Mouse (Mus musculus): ENCODE results near the gene Dtnbp1. TPM values are rescaled to one million over a fixed set of nuclear protein-coding genes. Genes with fewer than 3 reads are reported as not detected.

Dtnbp1 gene
- total and polyA plus RNA-seq, 2 experiments from 2014 or later, result 115 to 139 TPM

DNA sequence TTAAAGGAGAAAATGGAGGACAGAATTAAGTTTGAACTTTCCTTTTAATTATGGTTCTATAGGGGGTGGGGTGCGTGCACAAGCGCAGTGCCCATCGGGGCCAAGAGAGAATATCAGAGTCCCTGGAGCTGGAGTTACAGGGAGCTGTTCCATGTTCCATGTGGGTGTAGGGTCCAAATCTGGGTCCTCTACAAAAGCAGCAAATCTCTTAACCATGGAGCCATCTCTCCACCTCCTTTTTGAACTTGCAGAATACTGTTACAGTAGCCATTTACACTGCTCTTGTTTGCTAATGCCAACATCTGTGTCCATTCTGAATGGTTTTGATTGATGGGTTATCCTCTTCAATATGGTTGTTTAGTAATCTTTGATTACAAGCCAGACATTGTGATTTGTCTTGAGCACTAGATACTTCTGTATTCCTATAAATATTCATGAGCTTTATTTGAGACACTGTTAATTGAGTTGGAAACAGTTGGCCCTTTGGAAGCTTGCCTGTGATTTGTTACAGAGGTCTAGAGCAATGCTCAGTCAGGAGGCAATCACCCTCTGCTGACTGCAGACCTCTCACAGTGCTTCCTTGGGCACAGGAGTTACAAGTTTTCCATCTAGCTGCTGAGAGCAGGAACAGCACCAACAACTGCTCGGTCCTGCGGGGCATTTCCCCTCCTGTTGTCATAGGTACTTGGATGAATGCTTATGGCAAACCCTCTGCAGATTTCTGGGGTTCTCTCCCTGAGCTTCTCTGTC, 41.2 kb downstream of the Dtnbp1 start:
- Histone ChIP-seq H3K27me3 (ENCODE audit: insufficient read depth, low read length) (no peaks in the 10 kb centered on the region), H3K27ac (ENCODE audit: low read depth, low read length) (no peak overlapping the region), H3K4me1 (ENCODE audit: insufficient read depth, low read length) (no peaks in the 10 kb centered on the region), H3K4me3 (ENCODE audit: low read depth, low read length) (no peak overlapping the region), H3K36me3 (ENCODE audit: insufficient read depth, low read length) (0 out of 2 replicates have a peak, but pooled peaks cover 3% of the 10 kb centered on the region), H3K9ac (replicated peaks; ENCODE audit: low read length, poor library complexity, severe bottlenecking) (no peak overlapping the region), H3K4me2 (ENCODE audit: low read depth, low read length, poor library complexity, severe bottlenecking) (no peak overlapping the region), H3K9me3 (ENCODE audit: low read length) (no peaks in the 10 kb centered on the region)
- peak; percentile 29; the same call in 1 of the 2 replicates for TF ChIP-seq CTCF (IDR thresholded peaks at IDR 0.05)
- ATAC-seq (ENCODE audit: low FRiP score) (no peak), DNase-seq (ENCODE audit: low spot score) (peak; percentile 90)
- 70% methylated on average over 5 of the region's 5 CpGs for WGBS

DNA sequence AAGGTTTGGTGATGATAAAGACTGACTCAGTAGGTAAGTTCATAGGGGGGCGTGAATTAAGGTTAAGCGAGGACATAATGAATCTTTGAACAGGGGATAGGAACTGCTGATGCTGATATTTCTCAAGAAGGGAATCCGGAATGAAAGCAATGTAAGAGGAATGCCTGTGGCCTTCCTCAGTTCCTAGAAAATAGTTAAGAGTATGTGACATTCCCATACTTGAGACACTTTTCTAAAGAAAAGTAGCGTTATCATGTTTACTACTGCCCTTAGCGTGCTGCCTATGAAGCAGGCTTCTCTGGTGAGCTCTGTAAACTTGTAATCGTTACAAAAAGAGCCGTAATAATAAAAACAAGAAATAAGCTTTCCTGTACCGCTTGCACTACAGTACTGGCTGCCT, 44.9 kb downstream of the Dtnbp1 start:
- Histone ChIP-seq H3K4me3 (ENCODE audit: low read depth, low read length) (no peak overlapping the region), H3K27me3 (ENCODE audit: insufficient read depth, low read length) (no peaks in the 10 kb centered on the region), H3K4me1 (ENCODE audit: insufficient read depth, low read length) (no peaks in the 10 kb centered on the region), H3K36me3 (ENCODE audit: insufficient read depth, low read length) (no peaks in the 10 kb centered on the region), H3K4me2 (ENCODE audit: low read depth, low read length, poor library complexity, severe bottlenecking) (no peak overlapping the region), H3K27ac (ENCODE audit: low read depth, low read length) (no peak overlapping the region), H3K9me3 (ENCODE audit: low read length) (no peaks in the 10 kb centered on the region), H3K9ac (replicated peaks; ENCODE audit: low read length, poor library complexity, severe bottlenecking) (no peak overlapping the region)
- WGBS, result 91% methylated on average over 8 of the region's 8 CpGs
- DNase-seq (ENCODE audit: low spot score) (no peak), ATAC-seq (ENCODE audit: low FRiP score) (no peak)
- TF ChIP-seq CTCF (IDR thresholded peaks at IDR 0.05), result no peak

DNA sequence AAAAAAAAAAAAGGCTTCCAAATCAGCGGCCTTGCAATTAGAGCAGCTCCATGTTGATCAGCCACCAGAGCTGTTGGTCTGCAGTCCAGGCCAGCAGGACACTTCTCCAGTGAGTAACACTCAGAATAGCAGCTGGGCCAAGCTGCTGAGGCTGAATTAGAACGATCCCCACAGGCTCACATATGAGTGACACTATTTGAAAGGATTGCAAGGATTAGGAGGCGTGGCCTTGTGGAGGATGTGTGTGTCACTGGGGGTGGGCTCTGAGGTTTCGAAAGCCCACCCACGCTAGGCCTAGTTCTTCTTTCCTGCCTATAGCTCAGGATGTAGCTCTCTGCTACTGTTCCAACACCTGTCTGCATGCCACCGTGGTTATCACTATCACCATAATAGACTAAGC, 46.2 kb downstream of the Dtnbp1 start:
- DNase-seq (ENCODE audit: low spot score) (no peak), ATAC-seq (ENCODE audit: low FRiP score) (no peak)
- H3K4me3 ChIP-seq (ENCODE audit: low read depth, low read length), result no peak overlapping the region
- H3K9me3 ChIP-seq (ENCODE audit: low read length), result no peaks in the 10 kb centered on the region
- H3K4me1 ChIP-seq (ENCODE audit: insufficient read depth, low read length), result no peaks in the 10 kb centered on the region
- no peak overlapping the region for H3K4me2 ChIP-seq (ENCODE audit: low read depth, low read length, poor library complexity, severe bottlenecking)
- H3K36me3 ChIP-seq (ENCODE audit: insufficient read depth, low read length), result no peaks in the 10 kb centered on the region
- no peak overlapping the region for H3K27ac ChIP-seq (ENCODE audit: low read depth, low read length)
- TF ChIP-seq CTCF (IDR thresholded peaks at IDR 0.05), result no peak
- H3K27me3 ChIP-seq (ENCODE audit: insufficient read depth, low read length), result no peaks in the 10 kb centered on the region
- 97% methylated on average over 6 of the region's 6 CpGs for WGBS
- no peak overlapping the region for H3K9ac ChIP-seq (replicated peaks; ENCODE audit: low read length, poor library complexity, severe bottlenecking)

GRCm38 (mm10) chr13:44954232-44954568, 47.7 kb downstream of the Dtnbp1 start:
- no peak overlapping the region for H3K4me2 ChIP-seq (ENCODE audit: low read depth, low read length, poor library complexity, severe bottlenecking)

GRCm38 (mm10) chr13:44953546-44954231, 48.3 kb downstream of the Dtnbp1 start:
- Histone ChIP-seq H3K27ac (ENCODE audit: low read depth, low read length) (no peak overlapping the region), H3K4me3 (ENCODE audit: low read depth, low read length) (no peak overlapping the region), H3K9ac (replicated peaks; ENCODE audit: low read length, poor library complexity, severe bottlenecking) (no peak overlapping the region), H3K9me3 (ENCODE audit: low read length) (no peaks in the 10 kb centered on the region), H3K36me3 (ENCODE audit: insufficient read depth, low read length) (no peaks in the 10 kb centered on the region), H3K27me3 (ENCODE audit: insufficient read depth, low read length) (no peaks in the 10 kb centered on the region), H3K4me2 (ENCODE audit: low read depth, low read length, poor library complexity, severe bottlenecking) (no peak overlapping the region), H3K4me1 (ENCODE audit: insufficient read depth, low read length) (no peaks in the 10 kb centered on the region)
- DNase-seq (ENCODE audit: low spot score) (no peak), ATAC-seq (ENCODE audit: low FRiP score) (no peak)
- 75% methylated on average over 8 of the region's 8 CpGs for WGBS
- no peak for TF ChIP-seq CTCF (IDR thresholded peaks at IDR 0.05)

More at GRCm38 (mm10) chr13:44954232-44954568, 47.7 kb downstream of the Dtnbp1 start:
- Histone ChIP-seq H3K36me3 (ENCODE audit: insufficient read depth, low read length) (no peaks in the 10 kb centered on the region), H3K9ac (replicated peaks; ENCODE audit: low read length, poor library complexity, severe bottlenecking) (no peak overlapping the region), H3K4me1 (ENCODE audit: insufficient read depth, low read length) (no peaks in the 10 kb centered on the region), H3K27ac (ENCODE audit: low read depth, low read length) (no peak overlapping the region), H3K27me3 (ENCODE audit: insufficient read depth, low read length) (no peaks in the 10 kb centered on the region), H3K4me3 (ENCODE audit: low read depth, low read length) (no peak overlapping the region), H3K9me3 (ENCODE audit: low read length) (no peaks in the 10 kb centered on the region)
- WGBS, result 95% methylated on average over 1 of the region's 1 CpGs
- no peak for ATAC-seq (ENCODE audit: low FRiP score)
- no peak for TF ChIP-seq CTCF (IDR thresholded peaks at IDR 0.05)
- DNase-seq (ENCODE audit: low spot score), result no peak

GRCm38 (mm10) chr13:44952393-44953086, 49.4 kb downstream of the Dtnbp1 start:
- H3K36me3 ChIP-seq (ENCODE audit: insufficient read depth, low read length), result no peaks in the 10 kb centered on the region
- no peak for ATAC-seq (ENCODE audit: low FRiP score)
- 73% methylated on average over 10 of the region's 10 CpGs for WGBS
- H3K9me3 ChIP-seq (ENCODE audit: low read length), result no peaks in the 10 kb centered on the region
- no peak overlapping the region for H3K4me3 ChIP-seq (ENCODE audit: low read depth, low read length)
- no peak overlapping the region for H3K27ac ChIP-seq (ENCODE audit: low read depth, low read length)
- H3K27me3 ChIP-seq (ENCODE audit: insufficient read depth, low read length), result no peaks in the 10 kb centered on the region
- peaks cover 2% of the 10 kb centered on the region; the same call in 1 of the 2 replicates for H3K4me1 ChIP-seq (ENCODE audit: insufficient read depth, low read length)
- H3K4me2 ChIP-seq (ENCODE audit: low read depth, low read length, poor library complexity, severe bottlenecking), result no peak overlapping the region
- TF ChIP-seq CTCF (IDR thresholded peaks at IDR 0.05), result peak; percentile 53
- peak; percentile 42 for DNase-seq (ENCODE audit: low spot score)
- H3K9ac ChIP-seq (replicated peaks; ENCODE audit: low read length, poor library complexity, severe bottlenecking), result no peak overlapping the region
